In the genomic region with DNA sequence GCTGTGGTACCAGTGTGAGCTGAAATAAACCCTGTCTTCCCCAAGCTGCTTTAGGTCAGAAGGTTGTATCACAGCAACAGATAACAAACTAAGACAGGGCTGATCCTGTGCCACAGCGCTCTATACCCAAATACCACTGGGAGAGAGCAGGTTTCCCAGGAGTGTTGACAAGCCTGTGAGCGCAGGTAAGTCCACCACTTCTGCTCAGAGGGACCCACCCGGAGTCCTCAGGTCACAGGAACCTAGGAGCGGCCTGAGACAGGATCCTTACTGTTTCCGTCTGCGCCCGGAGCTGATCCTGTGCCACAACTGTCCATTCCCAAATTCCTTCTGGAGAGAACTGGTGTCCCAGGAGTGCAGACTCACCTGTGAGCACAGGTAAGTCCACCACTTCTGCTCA, we compare ENCODE assay signal across 7 mouse cellular contexts.
DNase-seq lines count a peak whose midpoint lies in the region; ATAC-seq and TF ChIP-seq lines count a peak whose summit lies in the region.
"Not testable (repeated sequence)": the region's sequence is repeated elsewhere in the genome, so short reads cannot be mapped to it uniquely, and the experiment has no call there.

No protein-coding gene starts in this region.

- H3K9me3 ChIP-seq in embryonic facial prominence, embryonic 11.5 days (replicated peaks; ENCODE audit: control insufficient read depth, low read length); heart, embryonic 11.5 days (replicated peaks; ENCODE audit: control insufficient read depth, low read length); hindbrain, embryonic 12.5 days (replicated peaks); kidney, embryonic 14.5 days (ENCODE audit: control insufficient read depth, low read length); limb, embryonic 11.5 days (ENCODE audit: control insufficient read depth, low read length); lung, embryonic 16.5 days (ENCODE audit: control insufficient read depth, low read length); midbrain, postnatal 0 days (ENCODE audit: low read length): not testable (repeated sequence)

- not testable (repeated sequence) for H3K4me3 ChIP-seq in embryonic facial prominence, embryonic 11.5 days (ENCODE audit: low read depth, low read length); heart, embryonic 11.5 days (ENCODE audit: low read depth, low read length); hindbrain, embryonic 12.5 days; kidney, embryonic 14.5 days (ENCODE audit: low read length); limb, embryonic 11.5 days (ENCODE audit: low read depth, low read length); lung, embryonic 16.5 days (ENCODE audit: low read length); midbrain, postnatal 0 days (ENCODE audit: low read depth, low read length)

- 88% methylated on average over 7 of the region's 7 CpGs for WGBS in embryonic facial prominence, embryonic 11.5 days
- WGBS in heart, embryonic 11.5 days (ENCODE audit: insufficient replicate concordance) = 85% methylated on average over 7 of the region's 7 CpGs
- 88% methylated on average over 7 of the region's 7 CpGs for WGBS in hindbrain, embryonic 12.5 days
- WGBS in kidney, embryonic 14.5 days = 88% methylated on average over 7 of the region's 7 CpGs
- 84% methylated on average over 7 of the region's 7 CpGs for WGBS in limb, embryonic 11.5 days
- WGBS in lung, embryonic 16.5 days = 90% methylated on average over 7 of the region's 7 CpGs
- 91% methylated on average over 7 of the region's 7 CpGs for WGBS in midbrain, postnatal 0 days

- H3K36me3 ChIP-seq in embryonic facial prominence, embryonic 11.5 days (replicated peaks; ENCODE audit: control insufficient read depth, insufficient read depth, low read depth, low read length); heart, embryonic 11.5 days (ENCODE audit: control insufficient read depth, insufficient read depth, low read length); hindbrain, embryonic 12.5 days; kidney, embryonic 14.5 days (ENCODE audit: control insufficient read depth, insufficient read depth, low read length); limb, embryonic 11.5 days (ENCODE audit: control insufficient read depth, insufficient read depth, low read length); lung, embryonic 16.5 days (ENCODE audit: control insufficient read depth, insufficient read depth, low read length); midbrain, postnatal 0 days (ENCODE audit: insufficient read depth, low read length): not testable (repeated sequence)

- not testable (repeated sequence) for H3K4me1 ChIP-seq in embryonic facial prominence, embryonic 11.5 days (ENCODE audit: control insufficient read depth, insufficient read depth, low read length); heart, embryonic 11.5 days (ENCODE audit: control insufficient read depth, insufficient read depth, low read length); hindbrain, embryonic 12.5 days; kidney, embryonic 14.5 days (ENCODE audit: control insufficient read depth, insufficient read depth, low read length); limb, embryonic 11.5 days (ENCODE audit: control insufficient read depth, insufficient read depth, low read length); lung, embryonic 16.5 days (replicated peaks; ENCODE audit: control insufficient read depth, insufficient read depth, low read length); midbrain, postnatal 0 days (ENCODE audit: insufficient read depth, low read length)

- H3K9ac ChIP-seq in embryonic facial prominence, embryonic 11.5 days (replicated peaks; ENCODE audit: low read length); heart, embryonic 11.5 days (ENCODE audit: low read depth, low read length); hindbrain, embryonic 12.5 days; kidney, embryonic 14.5 days (ENCODE audit: low read depth, low read length); limb, embryonic 11.5 days (ENCODE audit: low read length); lung, embryonic 16.5 days (ENCODE audit: low read length); midbrain, postnatal 0 days (replicated peaks; ENCODE audit: low read length, poor library complexity, severe bottlenecking): not testable (repeated sequence)

- DNase-seq in embryonic facial prominence, embryonic 11.5 days (ENCODE audit: low spot score); limb, embryonic 11.5 days (ENCODE audit: low spot score); midbrain, postnatal 0 days (ENCODE audit: low spot score): not testable (repeated sequence)

- H3K4me2 ChIP-seq in embryonic facial prominence, embryonic 11.5 days (ENCODE audit: low read depth, low read length); heart, embryonic 11.5 days; hindbrain, embryonic 12.5 days (replicated peaks); kidney, embryonic 14.5 days (replicated peaks; ENCODE audit: low read depth, low read length); limb, embryonic 11.5 days (ENCODE audit: low read depth, severe bottlenecking); lung, embryonic 16.5 days (ENCODE audit: low read depth, low read length); midbrain, postnatal 0 days (ENCODE audit: low read depth, low read length, poor library complexity, severe bottlenecking): not testable (repeated sequence)

- ATAC-seq in embryonic facial prominence, embryonic 11.5 days (replicated peaks; ENCODE audit: insufficient number of reproducible peaks, low FRiP score, low TSS enrichment, low read depth) = 0 out of 2 replicates have a peak, but pooled peaks have one; percentile 18
- peak; percentile 49; the same call in 1 of the 2 replicates for ATAC-seq in heart, embryonic 11.5 days (replicated peaks; ENCODE audit: insufficient number of reproducible peaks, low FRiP score, low TSS enrichment)
- ATAC-seq in hindbrain, embryonic 12.5 days (ENCODE audit: low FRiP score) = peak; percentile 71; the same call in 1 of the 2 replicates
- peak; percentile 24; the same call in 1 of the 2 replicates for ATAC-seq in kidney, embryonic 14.5 days (ENCODE audit: low FRiP score, low TSS enrichment)
- peak; percentile 17; the same call in 1 of the 2 replicates for ATAC-seq in limb, embryonic 11.5 days (ENCODE audit: insufficient number of reproducible peaks, low FRiP score, low TSS enrichment, low read depth)
- 0 out of 2 replicates have a peak, but pooled peaks have one; percentile 4 for ATAC-seq in lung, embryonic 16.5 days (ENCODE audit: low read depth)
- 0 out of 2 replicates have a peak, but pooled peaks have one; percentile 20 for ATAC-seq in midbrain, postnatal 0 days (ENCODE audit: low FRiP score)

- H3K27me3 ChIP-seq in embryonic facial prominence, embryonic 11.5 days (ENCODE audit: control insufficient read depth, insufficient read depth, low read length); heart, embryonic 11.5 days (ENCODE audit: control insufficient read depth, insufficient read depth, low read length); hindbrain, embryonic 12.5 days; kidney, embryonic 14.5 days (ENCODE audit: control insufficient read depth, insufficient read depth, low read length); limb, embryonic 11.5 days (ENCODE audit: control insufficient read depth, insufficient read depth, low read length); lung, embryonic 16.5 days (ENCODE audit: control insufficient read depth, insufficient read depth, low read depth, low read length); midbrain, postnatal 0 days (ENCODE audit: insufficient read depth, low read length): not testable (repeated sequence)

- TF ChIP-seq CTCF in midbrain, postnatal 0 days (IDR thresholded peaks at IDR 0.05) = not testable (repeated sequence)

- H3K27ac ChIP-seq in embryonic facial prominence, embryonic 11.5 days (replicated peaks; ENCODE audit: low read depth, low read length); heart, embryonic 11.5 days (ENCODE audit: low read depth, low read length); hindbrain, embryonic 12.5 days; kidney, embryonic 14.5 days (ENCODE audit: low read depth, low read length); limb, embryonic 11.5 days (replicated peaks; ENCODE audit: low read depth, low read length); lung, embryonic 16.5 days (ENCODE audit: low read length); midbrain, postnatal 0 days (ENCODE audit: low read depth, low read length): not testable (repeated sequence)

Comparison
In these comparisons a context has a peak if more than half of its experiments do, and no peak if none do; other contexts are left out.
1. ATAC-seq: peak in every context shown above with its lines; median percentile 71 in hindbrain, embryonic 12.5 days; 49 in heart, embryonic 11.5 days; 24 in kidney, embryonic 14.5 days; 20 in midbrain, postnatal 0 days; 18 in embryonic facial prominence, embryonic 11.5 days; 17 in limb, embryonic 11.5 days; 4 in lung, embryonic 16.5 days.